Mouse (Mus musculus) 3T3-L1 (cell line): ENCODE results near the gene Cox7a1.

Experiments
- DNase-seq: peaks from one replicate; pipeline ENCODE4 v3.0.0-alpha.2; 2015; ENCODE audit warnings: low read depth, low spot score

The Cox7a1 gene

DNA sequence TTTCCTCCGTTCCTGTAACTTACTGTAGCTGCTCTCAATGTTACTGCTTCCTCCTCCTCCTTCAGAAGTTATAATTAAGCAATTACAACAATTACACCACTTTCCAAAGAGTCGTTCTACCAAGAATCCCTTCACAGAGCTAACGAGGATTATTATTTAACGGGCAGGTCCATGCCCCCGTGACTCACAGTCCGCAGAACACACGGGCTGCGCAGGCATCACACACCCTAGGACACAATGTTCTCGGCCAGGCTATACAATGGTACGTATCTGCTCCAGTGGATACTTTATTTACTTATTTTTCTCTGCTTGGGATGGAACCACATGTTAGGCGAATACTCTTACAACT, 36.0 kb downstream of the Cox7a1 start:
- DNase-seq: no peak

DNA sequence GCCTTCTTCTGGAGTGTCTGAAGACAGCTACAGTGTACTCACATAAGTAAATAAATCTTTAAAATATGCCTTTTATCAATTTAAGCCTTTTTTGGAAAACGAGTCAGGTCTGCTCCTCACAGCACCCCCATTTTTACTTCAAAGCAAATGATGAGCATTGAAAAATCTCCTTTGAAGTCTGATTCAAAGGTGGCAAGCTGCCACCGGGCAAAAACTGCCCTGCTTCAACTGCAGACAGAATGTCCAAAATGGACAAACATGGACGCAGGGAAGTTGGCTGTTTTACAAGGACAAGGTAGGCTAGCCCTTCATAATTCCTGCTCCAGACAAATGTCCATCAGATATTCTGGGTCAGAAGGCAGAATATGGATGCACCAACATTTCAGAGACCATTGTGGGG, 37.5 kb downstream of the Cox7a1 start:
- DNase-seq: no peak

DNA sequence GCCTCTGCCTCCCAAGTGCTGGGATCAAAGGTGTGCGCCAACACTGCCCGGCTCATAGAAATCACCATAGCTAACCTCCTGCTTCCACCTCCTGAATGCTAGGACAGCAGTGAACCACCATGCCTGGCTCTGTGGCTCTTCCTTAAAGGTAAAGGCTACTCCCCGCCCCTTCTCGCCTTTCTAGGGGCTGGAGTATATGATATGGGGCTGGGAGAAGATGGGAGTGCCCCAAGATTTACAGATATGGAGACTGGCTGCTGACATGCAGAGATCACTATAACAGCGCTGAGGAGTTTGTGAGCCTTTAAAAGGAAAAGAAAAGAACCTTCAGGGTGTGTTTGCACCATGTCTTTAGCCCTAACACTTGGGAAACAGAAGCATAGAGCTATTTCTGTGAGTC, 38.3 kb downstream of the Cox7a1 start:
- DNase-seq: no peak

DNA sequence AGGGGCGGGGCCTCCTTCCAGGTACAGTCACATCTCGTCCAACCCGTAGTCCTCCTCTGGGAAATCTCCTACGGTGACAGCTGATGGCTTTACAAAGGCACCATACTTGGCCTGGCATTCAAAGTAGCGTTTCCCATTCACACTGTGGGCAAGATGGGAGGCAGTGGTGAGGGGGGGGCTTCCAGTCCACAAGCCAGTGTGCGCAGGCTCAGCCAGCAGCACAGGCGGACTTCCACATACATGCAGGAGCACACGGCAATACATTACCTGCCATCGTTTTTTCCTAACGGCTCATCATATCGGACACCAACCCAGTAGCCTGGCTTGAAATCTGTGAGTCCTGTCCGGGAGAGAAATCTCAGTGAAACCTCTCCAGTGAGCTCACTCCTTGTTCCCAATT, 40.3 kb downstream of the Cox7a1 start:
- DNase-seq: no peak

DNA sequence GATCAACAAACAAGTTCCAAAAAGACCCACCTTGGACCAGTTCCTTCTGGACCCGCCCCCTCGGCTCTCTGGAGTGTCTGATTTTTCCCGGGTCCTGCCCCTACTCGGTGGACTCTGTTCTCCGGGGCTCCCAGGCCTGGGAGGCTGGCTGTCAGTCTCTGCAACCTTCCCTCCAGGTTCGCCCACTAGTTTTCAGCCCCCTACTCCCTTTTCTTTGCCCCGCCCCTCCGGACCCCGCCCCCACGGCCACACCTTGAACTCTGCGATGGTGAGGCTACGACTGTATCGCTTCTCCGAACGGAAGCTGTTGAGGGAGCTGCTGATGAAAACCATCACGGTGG, 47.4 kb downstream of the Cox7a1 start:
- DNase-seq: no peak

DNA sequence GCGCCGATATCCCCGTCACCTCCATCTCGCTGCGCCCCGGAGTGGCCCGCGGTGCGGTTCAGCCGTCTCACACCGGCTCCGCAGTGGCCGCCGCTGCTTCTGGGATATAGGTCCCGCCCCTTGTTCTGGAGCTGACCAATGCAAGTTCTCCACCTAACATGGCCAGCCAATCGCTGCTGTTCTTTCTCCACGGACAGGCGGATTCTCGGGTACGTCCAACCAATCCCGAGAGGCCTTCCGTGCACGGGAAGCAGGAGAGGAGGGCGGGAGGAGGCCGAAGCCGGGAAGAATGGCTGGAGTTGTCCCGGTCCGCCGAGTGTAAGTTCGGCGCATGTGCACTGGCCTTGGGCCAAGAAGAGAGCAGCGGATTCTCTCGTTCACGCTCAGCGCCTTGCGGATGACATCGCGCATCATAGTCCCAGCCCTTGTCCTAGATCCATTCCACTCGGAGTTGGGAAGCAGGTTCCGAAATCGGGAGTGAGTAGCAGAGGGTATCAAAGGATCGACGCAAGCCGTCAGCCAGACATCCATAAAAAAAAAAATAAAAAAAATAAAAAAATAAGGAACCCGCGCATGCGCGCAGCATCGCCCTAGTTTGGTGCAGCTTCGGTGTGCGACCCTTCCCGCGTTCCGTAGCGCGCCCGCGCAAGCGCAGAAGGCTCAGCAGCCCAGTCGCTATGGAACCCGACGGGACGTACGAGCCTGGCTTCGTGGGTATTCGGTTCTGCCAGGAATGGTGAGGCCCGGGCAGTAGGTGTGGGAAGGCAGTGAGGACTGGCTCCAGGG, 47.9 kb downstream of the Cox7a1 start, which contains the start of the genes Polr2i and Tbcb:
TSS of gene Polr2i (plus strand) at position 280 of the 786 bp plus-strand sequence.
TSS of gene Tbcb (minus strand) at position 604 of the 786 bp plus-strand sequence.
- peak; percentile 98 for DNase-seq

DNA sequence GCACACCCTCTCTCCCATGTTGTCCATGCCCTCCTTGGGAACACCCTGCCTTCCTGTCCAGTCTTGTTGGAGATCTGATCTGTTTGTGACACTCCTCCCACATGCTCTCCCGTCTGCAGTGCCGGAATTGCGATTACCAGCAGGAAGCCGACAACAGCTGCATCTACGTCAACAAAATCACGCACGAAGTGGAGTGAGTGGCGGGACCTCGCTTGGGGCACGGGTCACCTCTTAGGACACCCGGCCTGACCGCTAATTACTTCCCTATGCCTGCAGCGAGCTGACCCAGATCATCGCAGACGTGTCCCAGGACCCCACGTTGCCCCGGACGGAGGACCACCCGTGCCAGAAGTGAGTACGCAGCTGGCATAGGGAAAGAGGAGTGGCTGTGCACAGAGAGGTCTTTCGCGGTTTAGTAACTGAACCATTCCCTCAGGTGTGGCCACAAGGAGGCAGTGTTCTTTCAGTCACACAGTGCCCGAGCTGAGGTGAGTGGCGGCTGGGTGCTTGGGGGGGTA, 48.7 kb downstream of the Cox7a1 start:
- DNase-seq: peak; percentile 67

DNA sequence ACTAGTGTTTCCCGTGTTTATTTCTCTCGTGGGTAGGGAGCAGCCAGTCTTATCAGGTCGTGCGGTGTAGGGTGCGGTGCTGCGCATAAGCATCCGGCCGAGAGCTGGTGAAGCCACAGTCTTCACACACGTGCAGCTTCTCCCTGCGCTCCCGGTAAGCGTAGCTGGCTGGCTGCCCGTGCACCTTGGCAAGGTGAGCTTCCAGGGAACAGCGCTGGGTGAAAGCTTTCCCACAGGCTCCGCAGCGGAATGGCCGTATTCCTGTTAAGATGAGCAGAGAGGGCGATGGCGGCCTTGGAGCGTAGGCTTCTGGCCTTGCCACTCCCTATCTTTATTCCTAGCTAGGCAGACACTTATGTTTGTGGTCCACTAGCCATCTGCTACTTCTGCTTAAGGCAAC, 49.4 kb downstream of the Cox7a1 start:
- no peak for DNase-seq

DNA sequence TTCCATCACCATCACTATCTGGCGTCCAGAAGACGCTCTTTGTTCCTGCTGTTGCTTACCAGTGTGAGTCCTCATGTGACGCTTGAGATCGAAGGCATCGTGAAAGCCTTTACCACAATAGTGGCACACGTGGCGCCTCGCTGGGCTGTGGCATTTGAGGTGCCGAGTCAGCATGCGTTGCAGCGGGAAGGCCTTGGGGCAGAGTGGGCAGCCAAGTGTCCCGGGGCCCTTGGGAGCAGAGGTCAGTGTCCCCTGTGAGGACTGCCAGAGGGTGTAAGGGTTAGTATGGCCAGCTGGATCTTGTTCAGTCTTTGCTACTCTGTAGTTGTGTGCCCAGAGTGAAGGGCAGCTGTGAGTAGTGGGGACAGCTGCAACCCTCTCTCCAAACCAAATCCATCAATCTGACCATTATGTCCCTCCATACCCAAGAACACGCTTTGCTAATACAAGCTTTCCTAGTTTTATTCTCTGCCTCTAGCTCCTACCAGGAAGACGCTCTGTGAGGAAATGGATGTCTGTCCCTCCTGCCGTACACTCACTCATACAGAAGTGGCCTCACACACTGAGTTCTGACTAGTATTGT, 50.4 kb downstream of the Cox7a1 start:
- DNase-seq: no peak

DNA sequence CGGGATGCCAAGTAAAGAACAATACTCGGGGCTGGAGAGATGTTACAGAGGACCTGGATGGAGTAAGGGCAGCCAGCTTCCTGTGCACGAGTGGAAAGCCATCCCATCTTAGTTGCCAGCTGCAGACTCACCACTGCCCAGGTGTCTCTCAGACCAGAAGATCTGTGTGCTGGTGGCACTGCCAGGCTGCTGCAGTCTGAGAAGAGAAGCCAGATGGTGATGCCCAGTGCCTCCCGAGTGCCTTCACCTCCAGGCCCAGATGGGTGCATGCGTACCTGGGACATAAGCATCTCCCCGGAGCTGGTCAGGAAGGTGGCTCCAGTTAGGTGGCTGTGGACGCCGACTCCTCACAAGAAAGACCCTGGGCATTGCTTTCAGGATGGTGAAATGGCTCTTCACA, 51.1 kb downstream of the Cox7a1 start:
- no peak for DNase-seq

DNA sequence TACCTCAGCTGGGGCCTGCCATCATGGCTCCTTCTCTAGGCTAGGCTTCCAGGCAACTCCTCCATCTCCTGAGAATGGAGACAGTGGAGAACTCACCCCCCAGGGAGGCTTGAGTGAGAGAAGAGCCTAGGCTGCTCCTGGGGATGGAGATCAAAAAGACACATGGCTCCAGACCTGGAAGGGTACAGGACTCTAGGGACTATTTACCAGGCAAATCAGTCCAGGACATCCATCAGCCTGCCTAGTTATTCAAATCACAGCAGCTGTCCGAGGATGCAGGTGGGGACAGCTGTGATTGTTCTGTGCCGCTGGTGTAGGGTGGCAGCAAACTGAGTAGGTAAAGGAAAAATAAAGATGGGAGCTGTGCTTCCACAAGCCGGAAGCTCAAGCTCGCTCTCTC, 51.7 kb downstream of the Cox7a1 start, which contains the start of gene Ovol3:
TSS of gene Ovol3 (minus strand) at position 101 of the 400 bp plus-strand sequence.
- no peak for DNase-seq
